Mouse (Mus musculus): Measurements from ENCODE around the gene Stk11.

DNA sequence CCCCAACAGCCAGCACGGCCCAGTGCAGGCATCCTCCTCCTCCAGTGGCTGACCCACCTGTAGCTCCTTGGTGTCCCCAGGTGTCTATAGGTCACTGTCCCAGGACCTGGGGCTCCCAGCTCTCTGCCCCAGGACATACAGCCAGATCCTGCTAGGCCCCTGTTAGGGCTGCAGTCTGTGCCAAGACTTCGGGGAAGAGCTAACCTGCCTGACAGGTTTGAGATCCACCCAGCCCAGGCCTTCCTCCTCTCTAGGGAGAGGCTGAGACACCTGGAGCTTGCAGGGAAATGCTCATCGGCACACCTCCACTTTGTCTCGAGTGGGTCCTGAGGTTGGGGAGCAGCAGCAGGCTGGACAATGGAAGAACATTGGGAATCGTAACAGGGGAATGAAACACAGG, 9.7 kb upstream of the Stk11 start:
- TF ChIP-seq CTCF (IDR thresholded peaks at IDR 0.05; ENCODE audit: low read depth, low read length) (no peak), GATA1 (IDR thresholded peaks at IDR 0.05; ENCODE audit: borderline replicate concordance, low read length) (no peak), POLR2AphosphoS5 (IDR thresholded peaks at IDR 0.05; ENCODE audit: insufficient replicate concordance, low read depth, low read length) (no peak), TAL1 (conservative IDR thresholded peaks at IDR 0.05; ENCODE audit: low read depth, low read length) (no peak)
